Mouse (Mus musculus) G1E (cell line): Measurements from ENCODE around the gene Tmem132b. TPM values are rescaled to one million over a fixed set of nuclear protein-coding genes. Genes with fewer than 3 reads are reported as not detected.

Source experiments
- ATAC-seq: 2 replicates; pipeline ENCODE4 v1.8.0; 2016; ENCODE audit warnings: mild to moderate bottlenecking; ENCODE audit not compliant: insufficient number of reproducible peaks, poor library complexity, low FRiP score, severe bottlenecking; ENCODE audit errors: extremely low read depth
- DNase-seq: peaks from one replicate; pipeline ENCODE4 v3.0.0; 2012; ENCODE audit warnings: low spot score
- H3K27me3 ChIP-seq: 2 replicates; pipeline ENCODE4 v1.6.1; 2012; ENCODE audit warnings: mild to moderate bottlenecking, low read length, inconsistent platforms; ENCODE audit not compliant: insufficient read depth
- H3K36me3 ChIP-seq: replicated peaks from 2 replicates; pipeline ENCODE3; 2012; ENCODE audit warnings: mild to moderate bottlenecking, inconsistent platforms
- H3K4me1 ChIP-seq: 2 replicates; pipeline ENCODE4 v1.6.1; 2012; ENCODE audit warnings: low read depth, low read length, inconsistent platforms, mixed read lengths; ENCODE audit not compliant: insufficient read depth
- H3K4me3 ChIP-seq: 2 replicates; pipeline ENCODE4 v1.5.1; 2012; ENCODE audit warnings: low read depth, mild to moderate bottlenecking, inconsistent platforms, low read length, moderate library complexity, mixed read lengths
- H3K9me3 ChIP-seq: replicated peaks from 2 replicates; pipeline ENCODE4 v1.6.1; 2012; ENCODE audit warnings: inconsistent platforms
- CTCF ChIP-seq: IDR thresholded peaks from 2 replicates; pipeline ENCODE4 v1.5.1; 2012; ENCODE audit warnings: low read depth, low read length, inconsistent platforms, mixed read lengths
- GATA1 ChIP-seq: IDR thresholded peaks from 2 replicates; pipeline ENCODE4 v1.6.1; 2012; ENCODE audit warnings: borderline replicate concordance, low read length, inconsistent platforms, mixed read lengths
- GATA2 ChIP-seq: IDR thresholded peaks from 2 replicates; pipeline ENCODE4 v1.6.1; 2012; ENCODE audit warnings: low read depth, low read length, inconsistent platforms, borderline replicate concordance
- POLR2AphosphoS5 ChIP-seq: IDR thresholded peaks from 2 replicates; pipeline ENCODE4 v1.6.1; 2012; ENCODE audit warnings: low read depth, low read length, inconsistent platforms; ENCODE audit not compliant: insufficient replicate concordance
- TAL1 ChIP-seq: conservative IDR thresholded peaks from 2 replicates; pipeline ENCODE4 v1.6.1; 2012; ENCODE audit warnings: low read depth, low read length, inconsistent platforms, mixed read lengths
- polyA plus RNA-seq: library from polyadenylated mRNA; stranded (reverse); fragments of >175 nt; gene quantifications from 2 replicates; pipeline ENCODE4 v1.2.3, GENCODE M21; 2012
- total RNA-seq, 2 experiments: library from RNA; stranded (forward) in 1 of 2; stranded (reverse) in 1 of 2; fragments of 200-1000 nt in 1 of 2; fragments of >200 nt in 1 of 2; fragmentation: Nextera tagmentation in 1 of 2; gene quantifications; 2 replicates each; pipeline ENCODE4 v1.2.3; 2014 to 2017

Tmem132b gene
- total and polyA plus RNA-seq, 3 experiments = 0.11 TPM; not detected in 2

DNA sequence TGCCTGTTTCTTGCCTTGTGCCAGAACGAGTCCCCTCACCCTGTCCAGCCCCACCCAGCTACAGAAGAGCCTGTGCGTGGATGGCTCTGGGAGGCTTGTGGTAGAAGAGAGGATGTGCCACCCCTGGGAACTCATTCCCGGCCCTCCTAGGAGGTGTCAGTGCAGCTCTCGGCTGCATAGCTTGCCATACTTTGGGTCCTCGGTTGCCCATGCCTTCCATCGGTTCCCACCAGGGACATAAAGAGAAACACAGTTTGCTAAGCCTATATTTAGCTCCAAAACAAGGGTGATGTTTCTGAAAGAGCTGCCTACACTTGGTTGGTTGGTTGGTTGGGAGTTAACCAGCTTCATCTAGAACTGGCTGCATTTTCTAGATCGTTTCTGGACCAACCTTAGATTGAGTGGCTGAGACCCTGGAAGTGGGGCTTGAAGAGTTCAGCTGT lies 2.6 kb downstream of the Tmem132b start:
- no peaks in the 10 kb centered on the region for H3K36me3 ChIP-seq
- no peak overlapping the region for H3K4me3 ChIP-seq
- no peak for ATAC-seq
- H3K9me3 ChIP-seq = peaks cover 46% of the 10 kb centered on the region
- no peak for DNase-seq
- H3K27me3 ChIP-seq = no peaks in the 10 kb centered on the region
- no peaks in the 10 kb centered on the region for H3K4me1 ChIP-seq
- no peak for TF ChIP-seq GATA1
- TF ChIP-seq POLR2AphosphoS5 = no peak
- no peak for TF ChIP-seq GATA2
- TF ChIP-seq CTCF = no peak
- no peak for TF ChIP-seq TAL1

DNA sequence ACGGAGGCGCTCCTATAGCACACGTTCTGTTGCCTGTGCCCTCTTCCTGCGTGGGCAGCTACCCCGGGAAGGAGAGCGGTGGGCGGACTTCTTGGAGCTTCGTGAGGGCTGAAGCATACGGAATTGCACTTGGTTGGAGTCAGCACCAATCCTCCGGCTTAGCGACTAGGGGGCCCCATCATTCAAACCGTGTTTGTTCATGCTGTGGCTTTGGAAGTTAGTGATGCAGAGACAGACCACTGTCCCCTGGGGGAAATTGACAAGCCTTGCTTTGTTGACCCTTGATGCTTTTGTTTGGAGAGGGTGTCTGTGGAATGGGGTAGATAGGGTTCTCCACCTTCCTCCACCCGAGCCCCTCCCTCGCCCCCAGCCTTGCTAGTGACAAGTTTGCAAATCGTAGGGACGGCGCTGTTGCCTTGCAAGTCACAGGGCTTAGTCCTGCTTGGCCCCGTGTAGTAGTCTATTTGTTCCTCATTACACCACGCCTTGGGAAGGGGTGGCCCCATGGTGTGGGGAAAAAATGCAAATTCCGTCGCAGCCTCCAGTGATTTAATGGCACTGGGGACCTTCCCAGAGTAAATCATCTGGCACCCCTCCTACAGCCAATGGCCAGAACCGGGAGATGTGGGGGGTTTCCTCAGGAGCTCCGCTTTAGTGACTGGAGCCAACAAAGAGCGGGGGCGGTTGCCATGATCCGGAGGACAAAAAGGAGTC lies 3.2 kb downstream of the Tmem132b start:
- no peaks in the 10 kb centered on the region for H3K4me1 ChIP-seq
- H3K9me3 ChIP-seq = peaks cover 48% of the 10 kb centered on the region
- H3K4me3 ChIP-seq = no peak overlapping the region
- no peak for TF ChIP-seq GATA2
- no peaks in the 10 kb centered on the region for H3K27me3 ChIP-seq
- DNase-seq (no peak), ATAC-seq (no peak)
- no peaks in the 10 kb centered on the region for H3K36me3 ChIP-seq

DNA sequence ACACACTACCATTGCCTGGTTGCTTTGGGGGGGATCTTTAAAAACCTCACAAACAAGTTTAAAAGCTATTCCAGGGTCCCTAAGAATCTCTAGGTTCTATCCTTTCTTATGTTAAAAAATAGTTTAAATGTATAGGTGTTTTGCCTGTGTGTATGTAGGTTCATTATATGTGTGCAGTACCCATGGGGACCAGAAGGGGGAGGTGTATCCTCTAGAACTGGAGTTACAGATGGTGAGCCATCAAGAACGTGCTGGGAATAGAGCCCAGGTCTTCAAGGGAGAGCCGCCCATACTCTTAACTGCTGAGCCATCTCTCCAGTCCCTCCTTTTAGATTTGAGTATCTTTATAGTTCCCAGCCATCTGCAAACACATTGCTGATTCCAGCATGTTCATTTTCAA lies 13.5 kb downstream of the Tmem132b start:
- no peaks in the 10 kb centered on the region for H3K36me3 ChIP-seq
- no peaks in the 10 kb centered on the region for H3K4me1 ChIP-seq
- H3K27me3 ChIP-seq = no peaks in the 10 kb centered on the region
- H3K4me3 ChIP-seq = no peak overlapping the region
- DNase-seq (no peak), ATAC-seq (no peak)
- H3K9me3 ChIP-seq = peaks cover 55% of the 10 kb centered on the region
- TF ChIP-seq POLR2AphosphoS5 (no peak), TAL1 (no peak), GATA1 (no peak), CTCF (no peak), GATA2 (no peak)

DNA sequence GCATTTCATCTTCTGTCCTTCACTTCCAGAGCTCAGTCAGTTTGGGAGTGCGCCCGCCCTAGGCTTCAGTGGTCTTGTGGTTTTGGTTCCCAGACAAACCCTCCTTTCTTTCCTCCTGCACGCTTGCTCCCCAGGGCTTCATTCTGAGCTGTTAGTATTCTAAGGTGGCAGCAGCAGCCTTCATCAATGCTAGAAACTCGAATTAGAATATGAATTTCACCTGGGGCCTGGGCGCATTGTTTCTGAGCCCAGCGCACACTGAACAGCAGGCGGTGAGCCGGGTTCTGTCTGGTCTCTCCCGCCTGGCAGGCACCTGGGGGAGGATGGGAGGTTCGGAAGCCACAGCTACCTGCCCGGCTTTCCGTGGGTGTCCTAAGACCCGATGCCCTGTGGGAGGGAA lies 14.7 kb downstream of the Tmem132b start:
- Histone ChIP-seq H3K27me3 (no peaks in the 10 kb centered on the region), H3K4me3 (no peak overlapping the region), H3K9me3 (peaks cover 57% of the 10 kb centered on the region), H3K4me1 (no peaks in the 10 kb centered on the region), H3K36me3 (no peaks in the 10 kb centered on the region)
- ATAC-seq = no peak
- no peak for DNase-seq
- no peak for TF ChIP-seq GATA1
- no peak for TF ChIP-seq POLR2AphosphoS5
- no peak for TF ChIP-seq GATA2
- no peak for TF ChIP-seq CTCF
- TF ChIP-seq TAL1 = no peak

DNA sequence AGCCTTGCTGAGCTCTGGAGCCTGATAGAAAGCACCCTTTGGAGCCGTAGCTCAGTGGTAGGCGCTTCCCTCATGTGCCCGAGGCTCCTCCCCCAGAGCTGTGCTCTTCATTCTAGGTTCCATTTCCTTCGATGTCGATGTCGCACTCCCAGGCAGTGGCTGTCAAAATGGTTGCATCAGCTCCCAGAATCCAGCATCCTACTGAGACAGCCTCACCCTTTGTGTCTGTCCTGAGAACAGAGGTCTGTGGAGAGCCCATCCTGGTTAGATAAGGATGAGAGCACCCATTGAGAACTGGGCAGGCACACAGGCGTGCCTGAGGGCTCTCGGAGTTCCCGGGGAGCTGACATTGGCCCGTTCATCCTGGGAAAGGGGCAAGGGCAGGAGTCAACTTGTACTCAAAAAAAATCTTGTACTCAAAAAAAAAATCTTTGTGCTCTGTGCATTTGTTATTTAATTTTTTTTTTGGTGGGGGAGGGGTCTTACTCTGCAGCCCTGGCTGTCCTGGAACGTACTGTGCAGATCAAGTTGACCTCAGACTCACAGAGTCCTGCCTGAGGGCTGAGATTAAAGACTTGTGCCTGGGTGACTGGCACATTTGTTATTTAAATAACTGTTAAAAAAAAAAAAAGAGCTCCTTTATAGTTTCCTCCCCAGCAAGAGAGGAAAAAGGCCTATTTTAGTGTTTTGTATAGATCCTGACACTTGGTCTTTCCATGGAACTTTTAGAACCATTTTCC lies 18.3 kb downstream of the Tmem132b start:
- no peaks in the 10 kb centered on the region for H3K4me1 ChIP-seq
- no peaks in the 10 kb centered on the region for H3K27me3 ChIP-seq
- H3K4me3 ChIP-seq = no peak overlapping the region
- H3K9me3 ChIP-seq = peaks cover 67% of the 10 kb centered on the region
- no peaks in the 10 kb centered on the region for H3K36me3 ChIP-seq
- TF ChIP-seq GATA1 = no peak
- no peak for ATAC-seq
- DNase-seq = no peak

DNA sequence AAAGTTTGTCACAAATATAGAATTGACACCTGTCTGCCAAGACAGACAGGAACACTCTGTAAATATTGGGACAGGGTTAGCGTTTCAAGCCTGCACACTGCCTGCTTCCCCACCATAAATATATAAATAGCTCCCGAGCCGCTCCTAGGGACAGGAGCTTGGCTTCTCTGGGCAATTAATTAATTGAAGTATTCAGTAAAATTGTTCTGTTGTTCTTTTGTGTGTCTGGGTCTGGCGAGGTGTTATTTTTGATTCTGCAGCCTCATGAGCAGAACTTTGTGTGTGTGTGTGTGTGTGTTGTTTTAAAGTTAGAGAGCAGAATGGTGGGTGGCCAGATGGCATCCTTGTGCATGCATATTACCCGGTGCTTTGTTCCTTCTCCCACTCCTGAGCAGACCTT lies 24.2 kb downstream of the Tmem132b start:
- ATAC-seq (no peak), DNase-seq (no peak)
- H3K9me3 ChIP-seq = peaks cover 45% of the 10 kb centered on the region
- no peak overlapping the region for H3K4me3 ChIP-seq
- no peaks in the 10 kb centered on the region for H3K4me1 ChIP-seq
- H3K27me3 ChIP-seq = no peaks in the 10 kb centered on the region
- TF ChIP-seq CTCF = no peak
- no peak for TF ChIP-seq POLR2AphosphoS5
- TF ChIP-seq TAL1 = no peak
- no peak for TF ChIP-seq GATA2
- no peak for TF ChIP-seq GATA1
- H3K36me3 ChIP-seq = no peaks in the 10 kb centered on the region
